Mouse (Mus musculus) forebrain, postnatal 0 days (tissue): ENCODE results near the gene Apol7a. TPM values are rescaled to one million over a fixed set of nuclear protein-coding genes. Genes with fewer than 3 reads are reported as not detected.

Experiments
- ATAC-seq: fragments of 200-750 bp; cut with Nextera tagmentation; 2 replicates; pipeline ENCODE4 v1.8.0; 2017; ENCODE audit warnings: mild to moderate bottlenecking, moderate library complexity
- DNase-seq: peaks from one replicate; pipeline ENCODE4 v3.0.0-alpha.2; 2015
- H3K27ac ChIP-seq: fragments of 300-500 bp; sonication (generic); 2 replicates; pipeline ENCODE4 v1.5.1; 2014; ENCODE audit warnings: low read depth, mild to moderate bottlenecking, antibody characterized with exemption, low read length, moderate library complexity, mixed read lengths
- H3K27me3 ChIP-seq: fragments of 300-500 bp; sonication (generic); 2 replicates; pipeline ENCODE4 v1.6.1; 2014; ENCODE audit warnings: mild to moderate bottlenecking, low read length, mixed read lengths; ENCODE audit not compliant: insufficient read depth
- H3K36me3 ChIP-seq: fragments of 300-500 bp; sonication (generic); 2 replicates; pipeline ENCODE4 v1.6.1; 2014; ENCODE audit warnings: mild to moderate bottlenecking, moderate library complexity; ENCODE audit not compliant: insufficient read depth
- H3K4me1 ChIP-seq: fragments of 300-500 bp; sonication (generic); 2 replicates; pipeline ENCODE4 v1.6.1; 2014; ENCODE audit warnings: antibody characterized with exemption; ENCODE audit not compliant: insufficient read depth
- H3K4me2 ChIP-seq: fragments of 300-500 bp; sonication (generic); 2 replicates; pipeline ENCODE4 v1.6.1; 2014; ENCODE audit warnings: low read depth, mild to moderate bottlenecking, moderate library complexity
- H3K4me3 ChIP-seq: fragments of 300-500 bp; sonication (generic); 2 replicates; pipeline ENCODE4 v1.5.1; 2014; ENCODE audit warnings: low read depth, low read length, mixed read lengths
- H3K9ac ChIP-seq: fragments of 300-500 bp; sonication (generic); 2 replicates; pipeline ENCODE4 v1.6.1; 2014; ENCODE audit warnings: mild to moderate bottlenecking
- H3K9me3 ChIP-seq: fragments of 300-500 bp; sonication (generic); 2 replicates; pipeline ENCODE4 v1.6.1; 2016; ENCODE audit warnings: low read length
- CTCF ChIP-seq: sonication (generic); IDR thresholded peaks from 2 replicates; pipeline ENCODE4 v1.5.1; 2016; ENCODE audit warnings: antibody characterized with exemption, control low read depth, low read depth
- WGBS: fragments of 180-500 bp; shearing (Covaris S2); extraction: QIAGEN DNeasy Blood & Tissue Kit; methylation state at CpG from one replicate; pipeline ENCODE4 v1.1.7; 2014; 5-methylcytosine and 5-hydroxymethylcytosine counted together
- polyA plus RNA-seq: library from polyadenylated mRNA; unstranded; fragments of >200 nt; fragmentation: Nextera tagmentation; extraction: Ambion mirVana; gene quantifications from 2 replicates; pipeline ENCODE4 v1.2.1, GENCODE M21; 2015
- total RNA-seq: library from RNA; depleted of rRNA; stranded (reverse); fragments of >200 nt; gene quantifications from 2 replicates; pipeline ENCODE4 v1.2.3, GENCODE M21; 2014

Apol7a gene
- total and polyA plus RNA-seq, 2 experiments from 2014 or later, result not detected

- DNase-seq (no peak), ATAC-seq (no peak)
- no peak for TF ChIP-seq CTCF
- WGBS, result 94% methylated on average over 21 of the region's 21 CpGs
- Histone ChIP-seq H3K27me3 (no peaks in the 10 kb centered on the region), H3K36me3 (no peaks in the 10 kb centered on the region), H3K4me2 (no peak overlapping the region), H3K4me3 (no peak overlapping the region), H3K4me1 (peaks cover 5% of the 10 kb centered on the region; the same call in 1 of the 2 replicates), H3K27ac (no peak overlapping the region), H3K9me3 (no peaks in the 10 kb centered on the region), H3K9ac (no peak overlapping the region)
Observed at GRCm38 (mm10) chr15:77369981-77370380, 28.9 kb downstream of the Apol7a start.

- Histone ChIP-seq H3K4me2 (peak overlapping the region; percentile 36), H3K27me3 (no peaks in the 10 kb centered on the region), H3K4me1 (peaks cover 5% of the 10 kb centered on the region; the same call in 1 of the 2 replicates), H3K4me3 (no peak overlapping the region), H3K36me3 (no peaks in the 10 kb centered on the region), H3K9me3 (no peaks in the 10 kb centered on the region), H3K9ac (no peak overlapping the region), H3K27ac (no peak overlapping the region)
- ATAC-seq (no peak), DNase-seq (no peak)
- TF ChIP-seq CTCF, result no peak
- WGBS, result 88% methylated on average over 12 of the region's 12 CpGs
Observed at GRCm38 (mm10) chr15:77368818-77369320, 30.0 kb downstream of the Apol7a start.

- Histone ChIP-seq H3K36me3 (no peaks in the 10 kb centered on the region), H3K4me2 (peak overlapping the region; percentile 36), H3K27ac (peak overlapping the region; percentile 75), H3K4me3 (peak overlapping the region; percentile 11), H3K4me1 (peaks cover 5% of the 10 kb centered on the region; the same call in 1 of the 2 replicates), H3K9me3 (no peaks in the 10 kb centered on the region), H3K9ac (peak overlapping the region; percentile 39; the same call in 1 of the 2 replicates), H3K27me3 (no peaks in the 10 kb centered on the region)
- TF ChIP-seq CTCF, result peak; percentile 99
- DNase-seq, result peak; percentile 96
- ATAC-seq, result peak; percentile 83
- WGBS, result 0% methylated on average over 13 of the region's 13 CpGs
Observed at GRCm38 (mm10) chr15:77368148-77368547, 30.8 kb downstream of the Apol7a start.

- 37% methylated on average over 8 of the region's 8 CpGs for WGBS
- TF ChIP-seq CTCF, result no peak
- H3K4me1 ChIP-seq, result peaks cover 5% of the 10 kb centered on the region; the same call in 1 of the 2 replicates
- H3K36me3 ChIP-seq, result no peaks in the 10 kb centered on the region
- no peaks in the 10 kb centered on the region for H3K9me3 ChIP-seq
- no peak overlapping the region for H3K4me3 ChIP-seq
- H3K27me3 ChIP-seq, result no peaks in the 10 kb centered on the region
- DNase-seq, result no peak
- no peak overlapping the region for H3K4me2 ChIP-seq
- ATAC-seq, result no peak
- H3K9ac ChIP-seq, result no peak overlapping the region
- H3K27ac ChIP-seq, result peak overlapping the region; percentile 75
Observed at GRCm38 (mm10) chr15:77367504-77367903, 31.4 kb downstream of the Apol7a start.

DNA sequence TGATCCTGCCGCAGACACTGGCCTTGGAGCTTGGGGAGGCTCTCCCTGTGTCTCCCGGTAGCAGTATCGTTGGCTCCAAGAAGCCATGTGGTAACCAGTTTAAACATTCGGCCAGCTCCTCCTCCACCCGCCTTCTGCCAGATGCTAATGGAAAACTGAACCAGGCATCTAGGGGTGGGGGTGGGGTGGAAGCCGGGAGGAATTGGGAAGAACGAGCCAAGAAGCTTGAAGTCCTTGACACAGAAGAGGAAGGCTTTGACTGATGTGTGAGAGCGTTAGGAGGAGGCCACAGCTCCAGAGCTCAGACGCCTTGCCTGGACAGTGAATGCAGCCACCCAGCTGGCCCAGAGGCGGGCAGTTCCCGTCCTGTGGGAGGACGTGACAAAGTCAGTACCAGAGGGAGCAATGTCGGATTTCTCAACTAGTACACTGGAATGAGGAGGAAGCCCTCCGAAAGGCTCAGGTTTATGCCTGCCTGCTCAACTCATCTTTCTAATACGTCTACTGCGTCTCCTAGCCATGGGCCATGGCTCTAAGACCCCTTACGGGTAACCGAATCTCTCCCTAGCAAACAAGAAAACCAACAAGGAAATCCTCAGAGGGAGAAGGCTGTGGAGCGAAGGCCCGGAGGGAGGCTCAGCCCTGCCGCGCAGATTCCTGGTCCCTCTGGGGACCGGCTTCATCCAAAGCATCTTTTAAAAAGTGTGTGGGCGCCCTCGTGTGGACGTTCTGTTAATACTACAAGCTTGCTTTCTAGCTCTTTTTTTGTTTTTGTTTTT lies 32.0 kb downstream of the Apol7a start:
- H3K4me2 ChIP-seq, result peak overlapping the region; percentile 55
- H3K36me3 ChIP-seq, result no peaks in the 10 kb centered on the region
- peaks cover 5% of the 10 kb centered on the region; the same call in 1 of the 2 replicates for H3K4me1 ChIP-seq
- peak overlapping the region; percentile 91 for H3K27ac ChIP-seq
- no peaks in the 10 kb centered on the region for H3K9me3 ChIP-seq
- peak; percentile 77 for TF ChIP-seq CTCF
- peak overlapping the region; percentile 58 for H3K9ac ChIP-seq
- no peaks in the 10 kb centered on the region for H3K27me3 ChIP-seq
- ATAC-seq, result peak; percentile 83
- H3K4me3 ChIP-seq, result peak overlapping the region; percentile 25
- peak; percentile 94 for DNase-seq
- WGBS, result 1% methylated on average over 26 of the region's 26 CpGs

- DNase-seq (no peak), ATAC-seq (no peak)
- H3K9me3 ChIP-seq, result no peaks in the 10 kb centered on the region
- WGBS, result 55% methylated on average over 9 of the region's 9 CpGs
- no peak for TF ChIP-seq CTCF
- H3K36me3 ChIP-seq, result no peaks in the 10 kb centered on the region
- peak overlapping the region; percentile 55; the same call in 1 of the 2 replicates for H3K4me2 ChIP-seq
- H3K9ac ChIP-seq, result peak overlapping the region; percentile 58; the same call in 1 of the 2 replicates
- peak overlapping the region; percentile 91 for H3K27ac ChIP-seq
- no peak overlapping the region for H3K4me3 ChIP-seq
- no peaks in the 10 kb centered on the region for H3K27me3 ChIP-seq
- peaks cover 5% of the 10 kb centered on the region; the same call in 1 of the 2 replicates for H3K4me1 ChIP-seq
Observed at GRCm38 (mm10) chr15:77365700-77366570, 33.0 kb downstream of the Apol7a start.
